Mouse (Mus musculus) mesoderm, embryonic 11.5 days (tissue): Measurements from ENCODE around the gene B3gnt3.
"Not testable (repeated sequence)": the region's sequence is repeated elsewhere in the genome, so short reads cannot be mapped to it uniquely, and the experiment has no call there.

Experiments
- DNase-seq: peaks from one replicate; pipeline ENCODE4 v3.0.0-alpha.2; 2012; ENCODE audit warnings: low read depth, low spot score

The B3gnt3 gene

GRCm38 (mm10) chr8:71711574-71711973, 10.0 kb upstream of the B3gnt3 start:
- no peak for DNase-seq

GRCm38 (mm10) chr8:71709800-71710446, 8.3 kb upstream of the B3gnt3 start:
- DNase-seq: peak; percentile 83

- no peak for DNase-seq
These were observed 7.7 kb upstream of the B3gnt3 start for GRCm38 (mm10) chr8:71709134-71709799.

- DNase-seq: peak; percentile 64
These were observed 6.3 kb upstream of the B3gnt3 start for GRCm38 (mm10) chr8:71707874-71708273.

- not testable (repeated sequence) for DNase-seq
These were observed 1.8 kb upstream of the B3gnt3 start for GRCm38 (mm10) chr8:71703400-71703799.

- no peak for DNase-seq
These were observed 1.3 kb upstream of the B3gnt3 start for GRCm38 (mm10) chr8:71702923-71703322.

GRCm38 (mm10) chr8:71702087-71702432, 471 bp upstream of the B3gnt3 start:
- DNase-seq: no peak

- no peak for DNase-seq
These were observed 908 bp downstream of the B3gnt3 start for GRCm38 (mm10) chr8:71700493-71701269.

GRCm38 (mm10) chr8:71695456-71695855, 6.1 kb downstream of the B3gnt3 start:
- DNase-seq: not testable (repeated sequence)

- no peak for DNase-seq
These were observed 8.2 kb downstream of the B3gnt3 start for GRCm38 (mm10) chr8:71693166-71694041.

- DNase-seq: no peak
These were observed 9.1 kb downstream of the B3gnt3 start for GRCm38 (mm10) chr8:71692509-71692908.

- no peak for DNase-seq
These were observed 12.6 kb downstream of the B3gnt3 start, which contains the start of gene Insl3 for GRCm38 (mm10) chr8:71689028-71689427. TSS of gene Insl3 (plus strand) at chr8:71689214.

GRCm38 (mm10) chr8:71687616-71688015, 14.0 kb downstream of the B3gnt3 start:
- DNase-seq: no peak

GRCm38 (mm10) chr8:71686143-71686734, 15.3 kb downstream of the B3gnt3 start:
- DNase-seq: no peak

- no peak for DNase-seq
These were observed 16.0 kb downstream of the B3gnt3 start for GRCm38 (mm10) chr8:71685573-71685972.

- no peak for DNase-seq
These were observed 16.9 kb downstream of the B3gnt3 start for GRCm38 (mm10) chr8:71684701-71685100.

GRCm38 (mm10) chr8:71682832-71683231, 18.8 kb downstream of the B3gnt3 start:
- no peak for DNase-seq

GRCm38 (mm10) chr8:71681369-71681915, 20.1 kb downstream of the B3gnt3 start:
- DNase-seq: no peak

- no peak for DNase-seq
These were observed 21.1 kb downstream of the B3gnt3 start for GRCm38 (mm10) chr8:71680471-71680870.

- DNase-seq: no peak
These were observed 21.9 kb downstream of the B3gnt3 start for GRCm38 (mm10) chr8:71679550-71680168.
